Comparison of ENCODE assay signal across 7 mouse cellular contexts in genomic region chr2:152831019-152831878, GRCm38 (mm10). TPM values are rescaled to one million over a fixed set of nuclear protein-coding genes. Genes with fewer than 3 reads are reported as not detected.
A peak's percentile ranks its signal among the peaks of the same experiment; 100 is the strongest.
DNase-seq lines count a peak whose midpoint lies in the region; ATAC-seq lines count a peak whose summit lies in the region.

Bcl2l1 (minus strand) TSS chr2:152831728.

- peak within 1 kb of the TSS; percentile 80 for H3K4me3 ChIP-seq in intestine, embryonic 15.5 days (replicated peaks)
- H3K4me3 ChIP-seq in midbrain, embryonic 10.5 days: peak within 1 kb of the TSS; percentile 88

- peak; percentile 96 to 97 for DNase-seq in adrenal gland, adult 18-20 months (ENCODE audit: low spot score in 2 of 2)
- DNase-seq in embryo, embryonic 11 days: peak; percentile 100
- peak; percentile 98 to 99 for DNase-seq in gastrocnemius, postnatal 36 days
- peak; percentile 99 for DNase-seq in left cerebral cortex, postnatal 25 days (ENCODE audit: low spot score in 2 of 2)
- peak; percentile 99 for DNase-seq in midbrain, embryonic 10.5 days (ENCODE audit: low spot score)
- peak; percentile 98 for DNase-seq in right cerebral cortex, postnatal 4 days

- peaks cover 33% of the 10 kb centered on the region for H3K4me1 ChIP-seq in intestine, embryonic 15.5 days (replicated peaks)
- peaks cover 40% of the 10 kb centered on the region for H3K4me1 ChIP-seq in midbrain, embryonic 10.5 days

- peak within 1 kb of the TSS; percentile 97 for H3K27ac ChIP-seq in intestine, embryonic 15.5 days
- H3K27ac ChIP-seq in midbrain, embryonic 10.5 days (replicated peaks): peak within 1 kb of the TSS; percentile 100

- peak; percentile 97 for ATAC-seq in intestine, embryonic 15.5 days

- H3K9me3 ChIP-seq in intestine, embryonic 15.5 days: no peaks in the 10 kb centered on the region
- H3K9me3 ChIP-seq in midbrain, embryonic 10.5 days (replicated peaks): no peaks in the 10 kb centered on the region

- H3K9ac ChIP-seq in intestine, embryonic 15.5 days: peak within 1 kb of the TSS; percentile 91

- intact Hi-C loops in gastrocnemius, postnatal 36 days (cut with DNase I): loop anchor here (1.0 to 5.0 kb wide), 2 partner anchors 106 to 135 kb away; no protein-coding TSS in a partner anchor
- intact Hi-C loops in left cerebral cortex, postnatal 25 days (cut with DNase I): loop anchor here (1.0 to 5.0 kb wide), 4 partner anchors 54 to 214 kb away; no protein-coding TSS in a partner anchor

- no peaks in the 10 kb centered on the region for H3K27me3 ChIP-seq in intestine, embryonic 15.5 days (replicated peaks)
- H3K27me3 ChIP-seq in midbrain, embryonic 10.5 days (ENCODE audit: low read depth, poor library complexity, severe bottlenecking): no peaks in the 10 kb centered on the region

- H3K4me2 ChIP-seq in intestine, embryonic 15.5 days (replicated peaks): peak within 1 kb of the TSS; percentile 77

- no peaks in the 10 kb centered on the region for H3K36me3 ChIP-seq in intestine, embryonic 15.5 days
- H3K36me3 ChIP-seq in midbrain, embryonic 10.5 days: peaks cover 34% of the 10 kb centered on the region

- under 1% methylated on average over 74 of the region's 74 CpGs for WGBS in intestine, embryonic 15.5 days
- WGBS in midbrain, embryonic 10.5 days: under 1% methylated on average over 74 of the region's 74 CpGs

RNA-seq across cellular contexts. Expression of gene Bcl2l1, which starts in this region (rescaled TPM):
- total RNA-seq in adrenal gland, adult 18-20 months (2021): 10 to 100 TPM; 63.6 to 73.5 TPM
- total RNA-seq in gastrocnemius, postnatal 36 days (2021): 10 to 100 TPM; 15.4 to 17.6 TPM
- polyA plus RNA-seq in intestine, embryonic 15.5 days (2015; fragmentation: Nextera tagmentation; extraction: Ambion mirVana): 61.9 and 64.0 TPM in 2 replicates
- 100 to 1,000 TPM; 128 to 138 TPM for total RNA-seq in left cerebral cortex, postnatal 25 days (2021)
- polyA plus RNA-seq in midbrain, embryonic 10.5 days (2016; fragmentation: Nextera tagmentation; extraction: Ambion mirVana): 107 and 128 TPM in 2 replicates

Comparison
In these comparisons a context has a peak if more than half of its experiments do, and no peak if none do; other contexts are left out.
1. Peak in every context shown above with its lines: DNase-seq, ATAC-seq, H3K4me3 ChIP-seq and H3K27ac ChIP-seq.